Mouse (Mus musculus): ENCODE measurements around the gene Olfr659. TPM values are rescaled to one million over a fixed set of nuclear protein-coding genes. Genes with fewer than 3 reads are reported as not detected.

The Olfr659 gene
- polyA plus RNA-seq (2012), result 0.01 TPM in 1 of 2 replicates, not detected in the other

GRCm38 (mm10) chr7:104666453-104666852 is at the start of gene Olfr659:
Olfr659 (plus strand) TSS chr7:104666753.

DNA sequence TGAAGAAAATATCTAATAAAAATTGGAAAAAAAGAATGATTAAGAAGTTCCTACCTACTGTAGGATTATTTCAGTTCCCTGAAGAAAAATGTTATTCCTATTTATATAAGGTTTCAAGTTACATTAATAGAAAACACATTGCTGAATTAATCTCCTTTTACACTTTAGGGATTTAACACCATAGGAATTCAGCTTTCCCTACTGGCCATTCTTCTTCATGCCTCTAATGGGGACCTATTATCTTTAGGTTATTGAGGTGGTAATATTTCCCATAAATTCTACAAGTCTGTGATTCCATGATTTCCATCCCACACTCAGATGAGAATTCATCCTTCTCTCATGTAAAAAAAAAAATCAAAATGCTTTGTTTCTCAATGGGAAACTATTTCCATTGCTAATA is 42.1 kb upstream of the Olfr659 start, which contains the start of gene Olfr657:
Gene Olfr657 (plus strand): TSS at position 301 of the 400 bp plus-strand sequence.

GRCm38 (mm10) chr7:104646841-104647482 is 19.6 kb upstream of the Olfr659 start, which contains the start of gene Olfr658:
Olfr658 (minus strand) TSS chr7:104647305.

GRCm38 (mm10) chr7:104686201-104686600 is 19.6 kb downstream of the Olfr659 start, which contains the start of gene Olfr661:
Olfr661 (plus strand) TSS chr7:104686501.

Other genes with a start within 250 kb of the Olfr659 start
- gene Trim30a, start 201.6 kb upstream of the Olfr659 start, polyA plus RNA-seq (2012), result 1.5 and 5.2 TPM in 2 replicates
- 0.48 and 0.60 TPM in 2 replicates for gene Trim30d, start 158.9 kb upstream of the Olfr659 start, polyA plus RNA-seq (2012)
- not detected in 2 replicates for gene Olfr651, start 116.6 kb upstream of the Olfr659 start, polyA plus RNA-seq (2012)
- not detected in 2 replicates for gene Olfr652, start 105.9 kb upstream of the Olfr659 start, polyA plus RNA-seq (2012)
- gene Olfr653, start 89.4 kb upstream of the Olfr659 start, polyA plus RNA-seq (2012), result not detected in 2 replicates
- not detected in 2 replicates for gene Olfr654, start 79.7 kb upstream of the Olfr659 start, polyA plus RNA-seq (2012)
- not detected in 2 replicates for gene Olfr655, start 65.0 kb upstream of the Olfr659 start, polyA plus RNA-seq (2012)
- not detected in 2 replicates for gene Olfr656, start 52.8 kb upstream of the Olfr659 start, polyA plus RNA-seq (2012)
- gene Olfr657, start 42.0 kb upstream of the Olfr659 start, polyA plus RNA-seq (2012), result not detected in 2 replicates
- gene Olfr658, start 19.4 kb upstream of the Olfr659 start, polyA plus RNA-seq (2012), result not detected in 2 replicates
- gene Olfr661, start 19.7 kb downstream of the Olfr659 start, polyA plus RNA-seq (2012), result not detected in 2 replicates
- gene Usp17le, start 110.7 kb downstream of the Olfr659 start, polyA plus RNA-seq (2012), result not detected in 2 replicates
- gene Usp17lb, start 175.8 kb downstream of the Olfr659 start, polyA plus RNA-seq (2012), result not detected in 2 replicates
- gene Usp17la, start 190.3 kb downstream of the Olfr659 start, polyA plus RNA-seq (2012), result 0.03 and 0.09 TPM in 2 replicates
- gene Olfr665, start 211.3 kb downstream of the Olfr659 start, polyA plus RNA-seq (2012), result not detected in 2 replicates
- gene Olfr666, start 229.2 kb downstream of the Olfr659 start, polyA plus RNA-seq (2012), result not detected in 2 replicates

Data from megakaryocyte-erythroid progenitor cell, adult 5 weeks (primary cell).